Mouse (Mus musculus) 3134 (cell line): ENCODE measurements around the gene Mapk12.

ENCODE experiments used
- DNase-seq: peaks from one replicate; pipeline ENCODE4 v3.0.0-alpha.2; 2011; ENCODE audit warnings: low spot score; ENCODE audit not compliant: insufficient read length; ENCODE audit errors: extremely low read depth

Gene Mapk12

DNA sequence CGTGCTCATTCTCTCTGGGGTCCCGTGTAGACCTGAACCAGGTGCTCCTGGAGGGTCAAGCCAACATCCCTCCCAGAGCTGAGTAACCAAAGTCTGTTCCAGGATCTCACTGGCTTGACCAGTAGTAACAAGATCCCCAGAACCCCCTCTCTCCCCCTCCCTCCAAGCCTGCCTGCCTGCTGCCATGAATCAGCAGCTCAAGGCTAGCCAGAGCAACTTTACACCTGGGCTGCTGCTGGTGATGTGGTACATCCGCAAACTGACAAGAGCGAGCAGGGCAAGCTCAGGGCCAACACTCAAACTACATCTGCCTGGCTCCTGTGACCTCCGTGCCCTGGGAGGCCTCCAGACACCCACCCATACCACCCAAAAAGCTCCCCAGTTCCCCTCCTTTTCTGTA, 940 bp upstream of the Mapk12 start:
- no peak for DNase-seq

DNA sequence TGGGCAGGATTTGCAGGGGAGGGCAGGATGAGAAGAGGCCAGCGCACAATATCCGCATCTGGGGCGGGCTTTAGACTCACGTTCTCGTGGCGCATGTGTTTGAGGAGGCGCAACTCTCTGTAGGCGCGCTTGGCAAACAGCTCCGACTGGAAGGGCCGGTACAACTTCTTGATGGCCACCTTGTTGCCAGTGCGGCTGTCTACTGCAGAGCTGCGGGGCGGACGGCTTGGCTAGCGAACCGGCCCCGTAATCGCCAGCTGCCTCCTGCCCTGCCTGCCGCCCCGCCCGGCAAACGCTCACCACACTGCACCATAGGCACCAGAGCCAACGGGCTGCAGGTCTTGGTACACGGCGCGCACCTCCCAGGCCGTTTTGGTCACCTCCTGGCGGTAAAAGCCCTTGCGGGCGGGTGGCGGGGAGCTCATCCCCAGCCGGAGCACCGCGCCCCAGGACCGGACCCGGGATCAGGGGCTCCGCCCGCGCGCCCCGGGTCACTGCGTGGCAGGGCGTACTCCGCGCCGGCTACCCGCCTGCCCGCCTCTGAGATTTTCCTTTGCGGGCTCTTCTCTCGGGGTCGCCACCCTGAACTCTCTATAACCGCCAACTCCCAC, 350 bp downstream of the Mapk12 start:
- DNase-seq, result peak; percentile 54

DNA sequence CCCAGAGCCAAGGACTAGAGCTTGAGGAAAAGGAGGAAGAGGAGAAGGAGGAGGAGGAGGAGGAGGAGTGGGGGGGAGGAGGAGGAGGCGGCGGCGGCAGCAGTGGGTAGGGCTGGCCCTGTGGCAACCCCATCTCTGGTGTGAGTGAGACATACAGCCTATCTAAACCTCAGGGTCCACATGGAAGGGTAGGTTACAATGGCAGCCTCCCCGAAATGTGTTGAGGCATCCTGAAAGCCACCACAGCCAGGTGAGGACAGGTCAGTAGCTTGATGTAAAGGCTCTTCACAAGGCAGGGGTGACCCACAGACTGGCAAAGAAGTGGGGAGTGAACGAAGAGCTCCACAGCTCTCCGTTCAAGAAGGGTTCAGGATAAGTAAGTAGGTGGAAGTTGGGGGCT, 2.0 kb downstream of the Mapk12 start:
- no peak for DNase-seq

DNA sequence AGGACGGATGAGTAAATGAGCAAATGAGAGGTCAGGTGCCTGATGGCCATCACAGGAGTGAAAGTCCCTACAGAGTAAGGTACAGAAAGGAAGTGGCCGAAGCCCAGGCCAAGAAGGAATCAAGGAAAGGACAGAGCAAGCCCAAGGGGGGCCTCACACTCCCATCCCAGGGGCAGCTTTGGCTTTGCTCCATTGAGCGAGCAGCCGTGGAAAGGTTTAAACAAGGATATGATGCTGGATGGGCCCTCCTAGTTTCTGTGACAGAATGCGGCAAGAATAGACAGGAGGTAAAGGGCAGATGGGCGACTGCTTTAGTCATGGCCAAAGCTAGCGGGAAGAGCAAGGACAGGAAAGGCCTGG, 2.5 kb downstream of the Mapk12 start:
- DNase-seq, result no peak

DNA sequence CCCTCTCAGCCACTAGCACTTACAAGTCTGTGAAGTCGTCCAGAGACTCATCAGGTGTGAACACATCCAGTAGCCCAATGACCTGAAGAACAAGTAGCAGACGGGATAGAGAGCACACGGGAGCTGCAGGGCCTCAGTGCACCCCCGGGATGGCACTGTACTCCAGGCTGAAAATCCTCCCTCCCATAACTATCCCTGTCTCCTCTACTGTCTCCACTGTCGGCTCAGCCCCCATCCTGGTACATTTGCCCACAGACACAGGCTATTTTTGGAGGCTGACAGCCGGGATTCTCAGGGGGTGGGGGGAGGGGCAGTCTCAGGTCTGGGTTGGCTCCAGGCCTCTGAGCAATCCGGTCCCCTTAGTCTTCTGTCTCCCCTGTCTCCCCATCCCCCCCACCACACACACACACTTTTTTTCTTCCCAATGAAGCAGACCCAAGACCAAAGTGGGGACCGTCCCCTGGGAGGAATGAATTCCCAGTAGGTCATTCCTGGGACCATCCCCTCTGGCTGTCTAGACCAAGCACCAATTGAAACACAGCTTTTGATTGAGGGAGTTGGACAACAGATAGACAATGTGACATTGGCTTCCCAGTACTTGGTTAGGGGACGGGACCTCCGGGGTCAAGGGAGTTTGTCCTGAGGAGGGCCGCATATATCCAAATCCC, 3.0 kb downstream of the Mapk12 start:
- DNase-seq, result no peak

DNA sequence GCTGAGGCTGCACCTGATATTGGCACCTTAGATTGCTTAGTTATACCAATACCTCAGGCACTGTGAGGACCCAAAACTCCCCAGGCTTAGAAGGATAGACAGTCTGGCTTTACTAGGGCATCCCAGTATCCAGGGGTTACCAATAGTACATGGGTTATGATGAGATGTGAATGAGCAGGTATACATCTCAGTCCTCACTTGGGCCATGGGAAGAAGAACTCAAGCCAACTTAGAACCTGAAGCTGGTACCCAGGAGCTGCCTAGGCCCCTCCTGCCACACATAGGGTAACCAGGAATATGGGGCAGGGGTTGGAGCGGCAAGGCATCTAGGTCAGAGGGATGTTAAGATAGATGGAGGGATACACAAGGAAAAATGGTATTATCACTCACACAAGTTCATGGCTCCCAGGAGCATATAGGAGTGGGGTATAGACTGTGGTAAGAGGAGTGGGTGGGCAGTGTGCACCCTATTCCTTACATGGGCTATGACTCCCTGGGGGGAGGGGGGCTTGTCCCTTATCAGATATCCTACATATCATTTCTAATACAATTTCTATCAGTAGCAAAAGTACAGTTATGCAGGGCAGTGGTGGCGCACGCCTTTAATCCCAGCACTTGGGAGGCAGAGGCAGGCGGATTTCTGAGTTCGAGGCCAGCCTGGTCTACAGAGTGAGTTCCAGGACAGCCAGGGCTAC, 3.9 kb downstream of the Mapk12 start:
- DNase-seq, result no peak

DNA sequence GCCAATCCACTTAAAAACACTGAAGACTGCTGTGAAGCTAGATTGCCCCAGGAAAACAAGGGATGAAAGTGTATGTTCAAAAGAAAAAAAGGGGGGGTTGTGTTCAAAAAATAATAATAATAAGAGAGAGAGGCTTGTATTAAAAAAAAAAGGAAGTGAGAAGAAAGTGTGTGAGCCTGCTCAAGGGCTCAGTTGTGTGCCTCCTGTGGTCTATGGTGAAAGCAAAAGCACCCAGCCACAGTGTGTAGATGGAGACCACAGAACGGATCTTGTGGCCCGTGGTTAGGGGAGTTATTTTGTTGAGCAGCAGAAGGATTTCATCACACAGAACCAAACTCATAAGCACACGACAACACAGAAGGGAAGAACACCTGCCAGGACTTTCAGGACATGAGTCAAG, 9.2 kb downstream of the Mapk12 start:
- DNase-seq, result no peak

DNA sequence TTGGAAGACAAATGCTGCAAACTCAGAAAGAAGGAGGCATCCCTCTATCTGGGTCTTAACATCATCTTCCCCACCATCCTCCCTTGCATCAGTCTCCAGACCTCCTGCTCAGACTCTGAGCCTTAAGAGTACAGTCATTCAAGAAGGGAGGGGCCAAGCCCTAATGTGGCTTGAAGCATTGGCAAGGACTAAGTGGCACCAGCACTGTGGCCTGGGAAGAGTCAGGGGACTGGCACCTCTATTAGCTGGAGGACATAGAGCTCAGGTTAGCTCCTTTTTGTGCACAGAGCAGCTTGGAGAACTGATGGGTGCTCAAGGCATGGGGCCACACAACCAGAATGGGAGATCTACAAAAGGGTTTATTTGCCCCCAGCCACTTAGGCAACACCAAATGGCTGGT, 10.3 kb downstream of the Mapk12 start:
- no peak for DNase-seq

DNA sequence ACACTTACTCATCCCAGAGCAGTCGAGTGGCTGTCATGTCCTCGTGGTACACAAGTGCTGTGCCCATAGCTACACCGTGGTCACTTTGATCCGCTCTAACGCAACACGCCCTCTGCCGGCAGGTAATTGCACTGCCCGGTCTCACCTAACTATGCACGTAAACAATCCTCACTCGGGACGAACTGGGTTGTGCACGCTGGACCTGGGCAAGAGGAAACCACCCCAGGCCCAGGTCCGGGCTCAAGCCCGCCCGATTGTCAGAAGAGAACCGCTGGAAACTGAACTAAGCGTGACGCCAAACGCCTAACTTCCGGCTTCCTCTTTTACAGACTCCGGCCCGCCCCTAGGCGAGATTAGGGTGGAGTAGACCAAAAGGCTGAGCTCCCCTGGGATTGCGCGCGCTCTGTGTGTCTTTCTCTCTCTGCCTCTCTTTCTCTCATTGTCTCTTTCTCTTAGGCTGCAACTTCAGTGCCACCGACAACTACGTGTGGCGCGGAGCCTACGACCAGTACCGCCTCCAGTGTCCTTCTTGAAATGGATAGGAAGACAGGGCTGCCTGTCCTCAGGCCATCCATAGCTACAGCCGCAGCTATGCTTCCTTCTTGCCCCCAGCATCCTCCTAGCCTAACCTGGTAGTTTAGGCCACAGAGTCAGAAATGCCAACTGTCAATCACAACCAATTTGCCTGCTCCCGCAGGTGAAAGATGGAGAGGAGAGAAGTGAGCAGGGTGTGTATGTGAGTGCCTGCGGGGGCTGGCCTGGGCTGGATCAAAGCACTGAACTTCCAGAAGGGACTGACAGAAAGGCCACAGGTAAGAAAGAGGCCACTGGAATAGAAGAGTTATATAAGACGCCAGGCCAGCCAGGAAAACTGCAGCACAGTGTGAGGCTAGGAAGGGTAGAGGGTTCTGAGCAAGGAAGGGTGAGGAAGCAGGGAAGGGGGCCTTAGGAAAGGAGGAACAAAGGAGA, 11.8 kb downstream of the Mapk12 start, which contains the start of gene Hdac10:
Gene Hdac10, minus strand, starts transcription at position 319 of the 969 bp plus-strand sequence.
- DNase-seq, result peak; percentile 87

DNA sequence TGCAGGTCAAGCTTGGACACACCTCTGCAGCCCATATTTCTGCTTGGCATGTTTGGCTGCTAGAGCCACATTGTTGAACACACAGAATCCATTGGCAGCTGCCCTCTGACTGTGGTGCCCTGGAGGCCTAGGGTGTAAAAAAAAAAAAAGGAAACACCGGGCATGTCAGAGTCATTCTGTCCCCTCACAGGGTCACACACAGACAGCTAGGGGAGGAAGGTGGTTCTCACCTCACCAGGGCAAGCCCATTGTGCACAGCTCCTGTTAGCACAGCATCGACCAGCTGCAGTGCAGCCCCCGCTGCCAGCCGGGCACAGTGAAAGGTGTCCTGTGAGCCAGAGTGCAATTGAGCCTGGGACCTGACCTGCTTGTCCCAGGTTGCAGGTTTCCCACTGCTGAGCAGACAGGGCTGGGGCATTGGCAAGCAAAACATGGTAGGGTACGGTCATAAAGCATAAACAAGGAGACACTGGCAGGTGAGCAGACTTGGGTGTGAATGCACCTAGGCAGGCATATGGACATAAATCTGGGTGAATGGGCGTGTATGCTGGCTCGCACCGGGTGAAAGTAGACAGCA, 13.1 kb downstream of the Mapk12 start:
- no peak for DNase-seq

DNA sequence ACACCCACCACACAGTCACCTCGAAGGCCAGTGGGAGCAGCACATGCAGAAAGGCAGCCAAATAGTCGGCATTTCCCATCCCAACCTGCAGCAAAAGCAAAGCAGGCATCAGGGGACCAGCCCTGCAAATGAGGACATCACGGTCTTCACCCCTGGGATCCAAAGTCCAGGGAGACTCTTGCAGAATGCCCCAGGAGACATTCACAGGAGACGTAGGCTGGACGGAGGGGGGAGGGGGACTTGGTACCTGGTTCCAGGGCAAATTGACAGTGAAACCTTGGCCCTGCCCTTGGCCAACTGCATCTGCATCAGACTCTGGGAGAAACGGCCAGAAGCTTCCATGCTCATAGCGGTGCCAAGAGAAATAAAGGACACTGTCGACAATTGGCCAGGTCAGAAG, 13.9 kb downstream of the Mapk12 start:
- no peak for DNase-seq

DNA sequence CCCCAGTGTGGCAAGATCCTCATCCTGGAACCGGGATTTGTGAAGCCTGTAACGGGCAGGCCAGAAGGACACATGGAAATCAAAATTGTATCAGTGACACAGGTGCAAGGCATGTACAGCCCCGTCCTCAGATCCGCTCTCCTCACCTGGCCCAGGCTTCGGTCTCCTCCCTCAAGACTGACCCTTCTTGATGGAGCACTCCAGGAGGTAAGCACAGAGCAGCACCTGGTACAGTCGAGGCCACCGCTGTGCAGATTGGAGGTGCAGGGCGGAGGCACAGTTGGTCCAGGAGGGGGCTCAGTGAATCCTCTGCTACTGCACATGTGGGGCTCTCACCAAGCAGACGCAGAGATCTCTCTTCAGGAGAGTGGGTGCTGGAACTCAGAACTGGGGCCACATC, 15.2 kb downstream of the Mapk12 start:
- DNase-seq, result no peak

DNA sequence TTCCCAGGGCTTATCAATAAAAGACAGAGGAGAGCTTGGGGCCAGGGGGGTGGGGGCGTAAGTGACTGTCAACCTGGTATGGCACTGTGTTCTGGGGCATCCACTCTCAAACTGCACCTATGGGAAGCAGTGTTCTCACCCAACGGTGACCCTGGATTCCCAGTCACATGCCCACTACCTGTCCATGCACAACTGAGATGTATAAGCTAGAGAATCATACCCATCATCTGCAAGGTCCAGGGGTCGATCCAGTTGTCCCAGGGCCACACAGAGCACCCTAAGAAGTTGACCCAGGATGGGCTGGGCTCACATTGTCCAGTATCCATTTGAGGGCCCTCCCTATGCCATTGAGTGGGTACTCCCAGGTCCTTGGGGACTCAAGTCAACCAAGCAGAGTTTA, 16.2 kb downstream of the Mapk12 start:
- DNase-seq, result no peak

DNA sequence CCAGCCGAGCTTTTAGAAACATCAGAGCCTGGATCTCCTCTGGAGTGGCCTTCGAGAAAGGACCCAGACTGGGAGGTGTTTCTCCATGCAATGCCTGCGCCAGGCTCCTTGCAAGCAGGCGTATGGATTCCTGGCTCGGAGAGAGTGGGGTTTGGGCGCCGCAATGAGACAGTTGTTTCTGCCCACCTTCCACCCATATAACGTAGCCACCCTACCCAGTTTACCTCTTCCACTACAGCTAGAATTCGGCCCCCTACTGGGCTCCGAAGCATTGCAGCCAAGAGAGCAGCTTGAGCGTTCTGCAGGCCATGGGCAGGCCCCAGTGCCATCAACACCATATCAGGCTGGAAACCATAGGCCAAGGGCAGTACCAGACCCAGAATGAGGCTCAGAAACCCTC, 16.9 kb downstream of the Mapk12 start:
- DNase-seq, result no peak

DNA sequence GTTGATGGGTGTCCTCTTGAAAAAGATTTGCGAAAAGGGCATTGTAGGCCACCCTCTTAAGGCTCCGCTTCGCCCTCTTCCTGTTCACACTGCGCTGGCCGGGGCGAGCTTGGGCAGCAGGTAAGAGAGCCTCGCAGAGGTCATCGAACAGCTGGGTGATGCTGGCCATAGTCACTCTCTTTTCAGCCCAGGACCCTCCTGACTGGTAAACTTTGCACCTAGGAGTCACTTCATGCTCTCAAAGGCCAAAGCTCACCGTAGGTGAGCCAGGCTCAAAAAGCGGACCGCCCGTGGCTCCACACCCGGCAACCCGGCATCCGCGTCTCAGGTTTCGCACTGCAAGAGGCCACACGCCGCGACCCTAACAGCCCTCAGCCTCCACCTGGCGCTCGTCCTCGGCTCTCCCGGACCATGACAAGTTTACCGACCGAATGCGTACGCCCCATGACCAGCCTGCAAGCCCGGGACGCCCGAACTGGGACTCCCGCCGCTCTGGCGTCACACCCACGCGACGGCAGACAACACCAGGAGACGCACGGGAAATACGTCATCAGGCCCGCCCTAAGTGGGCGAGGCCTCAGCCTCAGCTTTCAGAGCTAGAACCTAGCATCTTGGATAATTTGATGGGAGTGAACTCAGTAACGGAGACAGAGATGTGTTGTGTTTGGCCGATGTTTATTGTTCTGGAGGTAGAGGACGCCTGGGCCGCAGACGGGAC, 17.7 kb downstream of the Mapk12 start, which contains the start of gene Tubgcp6:
Gene Tubgcp6, minus strand, starts transcription at position 464 of the 718 bp plus-strand sequence.
- peak; percentile 87 for DNase-seq

DNA sequence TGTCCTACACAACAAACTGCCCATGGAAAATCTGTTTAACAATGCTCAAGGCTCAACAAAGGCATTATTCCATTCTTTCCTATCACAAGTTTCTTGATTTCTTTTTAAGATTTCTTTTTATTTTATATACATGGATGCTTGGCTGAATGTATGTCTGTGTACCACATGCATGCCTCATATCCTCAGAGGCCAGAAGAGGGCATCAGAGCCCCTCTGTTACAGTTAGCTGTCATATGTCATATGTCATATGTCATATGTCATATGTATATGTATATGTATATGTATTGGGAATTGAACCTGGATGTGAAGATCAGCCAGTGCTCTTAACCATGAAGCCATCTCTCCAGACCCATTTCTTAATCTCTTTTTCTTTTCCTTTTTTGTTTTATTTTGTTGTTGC, 22.5 kb downstream of the Mapk12 start:
- DNase-seq, result no peak

DNA sequence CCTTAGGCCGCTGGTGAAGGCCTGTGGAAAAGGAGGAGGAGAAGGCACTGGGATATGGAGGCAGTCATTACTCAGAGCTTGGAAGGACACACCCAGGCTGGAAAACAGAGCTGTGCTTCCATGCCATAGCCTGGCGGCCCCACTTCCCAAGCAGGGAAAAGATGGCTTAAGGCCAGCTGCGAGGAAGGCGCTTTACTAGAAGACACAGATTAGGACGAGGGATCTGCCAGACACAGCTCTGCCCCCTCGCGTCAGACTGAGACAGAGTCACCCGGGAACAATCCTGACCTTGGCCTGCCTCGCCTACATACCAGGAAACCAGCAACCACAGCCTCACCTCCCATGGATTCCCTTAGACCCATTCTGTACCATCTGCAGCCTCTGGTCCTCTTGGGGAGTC, 30.4 kb downstream of the Mapk12 start:
- peak; percentile 31 for DNase-seq

DNA sequence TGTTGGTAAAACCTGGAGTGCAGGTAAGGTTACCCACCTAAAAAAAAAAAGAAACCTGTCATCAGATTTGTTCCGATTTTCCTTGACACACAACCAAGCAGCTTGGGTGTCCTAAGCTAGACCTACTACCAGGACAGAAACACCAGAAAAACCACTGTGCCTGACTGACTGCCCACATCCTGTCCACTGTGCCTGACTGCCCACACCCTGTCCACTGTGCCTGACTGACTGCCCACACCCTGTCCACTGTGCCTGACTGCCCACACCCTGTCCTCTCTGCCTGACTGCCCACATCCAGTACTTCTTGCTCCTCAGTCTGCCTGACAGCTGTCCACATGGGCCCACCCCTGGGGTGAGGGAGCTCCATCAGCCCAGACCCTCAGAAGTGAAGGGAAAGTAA, 33.5 kb downstream of the Mapk12 start:
- peak; percentile 61 for DNase-seq

DNA sequence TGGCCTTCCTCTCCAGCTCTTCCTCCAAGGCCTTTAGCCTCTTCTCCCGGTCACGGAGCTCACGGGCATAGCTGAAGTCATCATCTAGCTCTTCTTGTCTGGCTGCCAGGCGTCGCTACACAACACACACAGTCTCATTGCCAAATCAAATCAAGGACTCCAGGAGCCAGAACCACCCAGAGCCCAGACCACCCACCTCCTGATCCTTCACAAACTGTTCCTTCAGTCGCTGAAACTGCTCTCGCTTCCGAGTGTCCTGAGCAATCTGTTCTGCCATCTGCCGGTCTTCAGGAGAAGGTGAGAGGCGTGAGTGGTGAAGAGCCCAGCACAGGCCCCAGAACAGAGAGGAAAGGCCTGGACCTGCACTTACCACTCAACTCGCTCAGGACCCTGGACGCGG, 34.4 kb downstream of the Mapk12 start:
- no peak for DNase-seq

DNA sequence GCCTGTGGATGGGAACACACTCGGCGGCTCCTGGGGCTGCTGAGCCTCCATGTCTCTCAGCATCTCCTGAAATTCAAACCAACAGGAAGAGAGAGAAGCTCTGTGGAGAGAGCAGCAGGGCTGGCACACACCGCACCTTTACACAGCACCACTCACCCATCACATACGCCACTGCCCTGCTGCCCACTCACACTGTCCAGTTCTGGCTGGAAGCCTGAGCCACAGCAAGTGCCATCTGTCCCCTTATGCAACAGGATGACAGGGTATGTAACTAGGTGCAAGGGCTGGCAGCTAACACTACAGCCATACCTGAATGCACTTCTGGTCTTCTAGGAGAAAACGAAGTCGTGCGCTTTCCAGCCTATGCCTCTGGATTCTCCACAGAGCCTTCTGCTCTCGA, 36.1 kb downstream of the Mapk12 start:
- DNase-seq, result no peak
